Mouse (Mus musculus) heart, adult 2 months (tissue): ENCODE data around the gene Iqsec3. TPM values are rescaled to one million over a fixed set of nuclear protein-coding genes. Genes with fewer than 3 reads are reported as not detected.

ENCODE experiments used
- DNase-seq, 2 experiments: peaks; one replicate each; pipeline ENCODE4 v3.0.0; 2021
- H3K27ac ChIP-seq: fragments of 200-600 bp; 2 replicates; pipeline ENCODE4 v1.8.1; 2022
- H3K27me3 ChIP-seq: fragments of 200-500 bp; 2 replicates; pipeline ENCODE4 v1.6.1; 2012; ENCODE audit warnings: mild to moderate bottlenecking, low read length, inconsistent platforms, mixed read lengths; ENCODE audit not compliant: control insufficient read depth, insufficient read depth
- H3K36me3 ChIP-seq: fragments of 200-500 bp; 2 replicates; pipeline ENCODE4 v1.6.1; 2012; ENCODE audit warnings: low read length, inconsistent platforms; ENCODE audit not compliant: control insufficient read depth, insufficient read depth
- H3K4me1 ChIP-seq: fragments of 200-500 bp; 2 replicates; pipeline ENCODE4 v1.6.1; 2011; ENCODE audit warnings: low read length; ENCODE audit not compliant: control insufficient read depth, insufficient read depth
- H3K4me3 ChIP-seq: fragments of 200-600 bp; 2 replicates; pipeline ENCODE4 v1.8.1; 2022
- H3K79me2 ChIP-seq: fragments of 200-500 bp; replicated peaks from 2 replicates; pipeline ENCODE4 v1.6.1; 2012; ENCODE audit warnings: mild to moderate bottlenecking, inconsistent platforms, low read length, moderate library complexity, mixed read lengths; ENCODE audit not compliant: control insufficient read depth, insufficient read depth
- H3K9ac ChIP-seq: fragments of 200-500 bp; 2 replicates; pipeline ENCODE4 v1.6.1; 2012; ENCODE audit warnings: low read depth, mild to moderate bottlenecking, control low read depth, inconsistent platforms, low read length, mixed read lengths
- CTCF ChIP-seq: fragments of 200-600 bp; IDR thresholded peaks from 2 replicates; pipeline ENCODE4 v1.8.1; 2022; ENCODE audit warnings: antibody characterized with exemption, mild to moderate bottlenecking, moderate library complexity
- EP300 ChIP-seq: fragments of 200-500 bp; IDR thresholded peaks from 2 replicates; pipeline ENCODE4 v1.6.1; 2011; ENCODE audit warnings: low read depth, low read length, control low read depth; ENCODE audit not compliant: insufficient read depth
- POLR2A ChIP-seq: fragments of 200-500 bp; IDR thresholded peaks from 2 replicates; pipeline ENCODE4 v1.6.1; 2011; ENCODE audit warnings: mild to moderate bottlenecking, low read depth, low read length, control low read depth; ENCODE audit not compliant: insufficient read depth
- whole genome bisulfite sequencing: fragments of 180-500 bp; shearing (Covaris S2); methylation state at CpG from one replicate; pipeline ENCODE4 v1.1.7; 2018; 5-methylcytosine and 5-hydroxymethylcytosine counted together
- intact Hi-C: fragments of 180-260 bp; cut with DNase I; formaldehyde crosslinking; loops from one replicate; pipeline ENCODE4 v1.15.1; 2025
- polyA plus RNA-seq: library from polyadenylated mRNA; depleted of rRNA; stranded (reverse); fragments of >200 nt; gene quantifications from 2 replicates; pipeline ENCODE4 v1.2.3, GENCODE M21; 2012
- total RNA-seq, 2 experiments: library from RNA; stranded (reverse); gene quantifications; 2 replicates each; pipeline ENCODE4 v1.2.3; 2021

The Iqsec3 gene
- total and polyA plus RNA-seq, 3 experiments = 0.47 to 0.50 (median 0.48) TPM

DNA sequence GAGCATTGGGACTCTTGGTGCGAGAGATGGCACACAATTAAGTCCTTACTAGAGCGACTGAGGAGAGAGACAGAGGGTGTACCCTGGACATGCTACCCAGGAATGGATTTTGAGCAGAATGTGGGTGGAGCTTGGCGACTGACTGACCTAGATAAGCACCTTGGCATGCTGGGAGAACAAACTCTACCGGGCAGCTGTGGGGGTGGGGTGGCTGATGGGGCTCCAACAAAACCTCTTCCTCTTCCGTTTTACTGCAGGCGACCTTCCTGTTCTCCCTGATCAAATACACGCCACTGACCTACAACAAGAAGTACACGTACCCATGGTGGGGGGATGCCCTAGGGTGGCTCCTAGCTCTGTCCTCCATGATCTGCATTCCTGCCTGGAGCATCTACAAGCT, 136.9 kb downstream of the Iqsec3 start:
- no peaks in the 10 kb centered on the region for H3K27me3 ChIP-seq
- no peak overlapping the region for H3K27ac ChIP-seq
- no peak overlapping the region for H3K9ac ChIP-seq
- H3K36me3 ChIP-seq = no peaks in the 10 kb centered on the region
- no peaks in the 10 kb centered on the region for H3K4me1 ChIP-seq
- DNase-seq = no peak
- intact Hi-C loops = loop anchor here (5.0 kb wide), 2 partner anchors 64 to 136 kb away; partner anchors contain the start of gene Iqsec3
- H3K4me3 ChIP-seq = no peak overlapping the region
- TF ChIP-seq CTCF (no peak), EP300 (no peak), POLR2A (no peak)
- H3K79me2 ChIP-seq = no peaks in the 10 kb centered on the region
- WGBS = 35% methylated on average over 8 of the region's 8 CpGs

DNA sequence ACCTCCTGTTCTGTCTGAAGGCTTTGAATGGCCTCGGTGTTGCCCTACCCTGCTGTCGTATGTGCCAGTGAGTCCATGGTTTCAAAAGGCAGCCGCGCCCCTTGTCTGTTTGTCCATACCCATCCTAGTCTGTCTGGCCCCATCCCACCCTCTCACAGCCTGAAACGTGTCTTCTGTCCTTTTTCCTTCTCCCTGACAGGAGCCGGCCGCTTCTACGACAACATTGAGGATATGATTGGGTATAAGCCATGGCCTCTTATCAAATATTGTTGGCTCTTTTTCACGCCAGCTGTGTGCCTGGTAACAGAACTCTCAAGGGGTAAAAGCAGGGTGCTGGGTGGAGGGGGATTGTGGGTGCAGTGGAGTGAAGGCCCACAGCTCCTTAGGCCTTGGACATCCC, 137.6 kb downstream of the Iqsec3 start:
- H3K4me3 ChIP-seq = no peak overlapping the region
- TF ChIP-seq CTCF = no peak
- TF ChIP-seq EP300 = no peak
- TF ChIP-seq POLR2A = no peak
- no peak overlapping the region for H3K27ac ChIP-seq
- no peak overlapping the region for H3K9ac ChIP-seq
- no peaks in the 10 kb centered on the region for H3K27me3 ChIP-seq
- 76% methylated on average over 9 of the region's 9 CpGs for whole genome bisulfite sequencing
- no peak for DNase-seq
- H3K36me3 ChIP-seq = no peaks in the 10 kb centered on the region
- no peaks in the 10 kb centered on the region for H3K4me1 ChIP-seq
- H3K79me2 ChIP-seq = no peaks in the 10 kb centered on the region
- intact Hi-C loops = loop anchor here (5.0 kb wide), 2 partner anchors 64 to 136 kb away; partner anchors contain the start of gene Iqsec3

DNA sequence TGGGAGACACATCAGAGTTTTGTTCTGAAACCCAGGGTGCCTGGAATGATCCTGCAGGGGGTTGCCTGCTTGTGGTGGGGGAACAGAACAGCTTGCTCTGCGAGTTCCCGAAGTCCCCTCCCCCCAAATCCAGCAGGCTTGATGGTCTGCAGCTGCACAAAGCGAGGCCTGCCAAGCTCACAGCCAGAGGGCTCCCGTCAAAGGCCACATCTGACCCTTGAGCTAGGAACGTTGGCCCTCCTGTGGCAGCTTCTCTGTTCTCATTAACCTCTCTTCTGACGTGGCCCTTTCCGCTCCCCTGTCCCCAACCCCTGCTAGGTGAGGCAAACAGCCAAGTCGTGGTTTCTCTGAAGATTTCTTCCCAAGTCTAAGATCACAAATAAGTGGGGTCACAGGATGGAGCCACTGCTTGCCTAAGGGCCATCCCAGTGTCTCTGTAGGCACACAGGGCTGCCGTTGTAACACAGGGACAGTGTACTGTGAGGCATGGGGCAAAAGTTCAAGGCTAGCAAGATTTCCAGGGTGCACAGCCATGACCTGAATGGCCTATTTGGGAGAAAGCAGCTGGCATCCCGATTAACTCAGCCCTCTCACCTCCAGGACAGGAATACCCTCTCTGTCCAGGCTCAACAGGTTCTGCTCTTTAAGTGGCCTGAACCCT, 143.5 kb downstream of the Iqsec3 start:
- H3K9ac ChIP-seq = no peak overlapping the region

DNA sequence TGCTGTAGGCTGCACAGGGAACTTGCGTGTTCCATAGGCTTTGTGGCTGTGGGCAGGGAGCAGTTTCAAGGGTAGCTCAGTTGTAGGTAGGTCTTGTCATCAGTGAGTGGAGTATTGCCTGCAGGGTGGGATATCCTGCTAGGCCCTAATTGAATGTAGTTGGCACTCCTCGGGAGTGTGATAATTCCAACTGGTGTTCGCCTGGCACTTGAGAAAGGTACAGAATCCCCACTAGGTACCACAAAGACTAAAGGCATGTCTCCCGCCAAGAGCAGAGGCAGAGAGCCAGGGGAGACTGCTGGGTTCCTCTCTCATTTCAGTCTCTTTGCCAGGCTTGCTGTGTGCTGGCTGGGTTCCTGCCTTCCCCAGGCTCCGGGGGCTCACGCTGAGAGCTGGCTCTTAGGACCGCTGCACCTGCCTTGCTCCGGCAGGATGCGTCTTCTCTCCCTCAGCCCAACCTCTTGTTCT, 145.0 kb downstream of the Iqsec3 start:
- peak in 1 of 2 experiments; percentile 24 for DNase-seq
- H3K4me1 ChIP-seq = peaks cover 4% of the 10 kb centered on the region; the same call in 1 of the 2 replicates
- 54% methylated on average over 9 of the region's 9 CpGs for WGBS
- H3K27me3 ChIP-seq = no peaks in the 10 kb centered on the region
- TF ChIP-seq EP300 (no peak), CTCF (no peak), POLR2A (no peak)
- no peak overlapping the region for H3K4me3 ChIP-seq
- no peaks in the 10 kb centered on the region for H3K79me2 ChIP-seq
- H3K9ac ChIP-seq = no peak overlapping the region
- intact Hi-C loops = no loop called here
- H3K36me3 ChIP-seq = no peaks in the 10 kb centered on the region
- no peak overlapping the region for H3K27ac ChIP-seq

More for the DNA sequence above, 143.5 kb downstream of the Iqsec3 start:
- 33% methylated on average over 10 of the region's 10 CpGs for WGBS
- DNase-seq = no peak
- Histone ChIP-seq H3K4me1 (peaks cover 4% of the 10 kb centered on the region; the same call in 1 of the 2 replicates), H3K27ac (no peak overlapping the region), H3K79me2 (no peaks in the 10 kb centered on the region), H3K27me3 (no peaks in the 10 kb centered on the region), H3K4me3 (no peak overlapping the region), H3K36me3 (no peaks in the 10 kb centered on the region)
- intact Hi-C loops = no loop called here
- no peak for TF ChIP-seq EP300
- no peak for TF ChIP-seq POLR2A
- TF ChIP-seq CTCF = no peak

DNA sequence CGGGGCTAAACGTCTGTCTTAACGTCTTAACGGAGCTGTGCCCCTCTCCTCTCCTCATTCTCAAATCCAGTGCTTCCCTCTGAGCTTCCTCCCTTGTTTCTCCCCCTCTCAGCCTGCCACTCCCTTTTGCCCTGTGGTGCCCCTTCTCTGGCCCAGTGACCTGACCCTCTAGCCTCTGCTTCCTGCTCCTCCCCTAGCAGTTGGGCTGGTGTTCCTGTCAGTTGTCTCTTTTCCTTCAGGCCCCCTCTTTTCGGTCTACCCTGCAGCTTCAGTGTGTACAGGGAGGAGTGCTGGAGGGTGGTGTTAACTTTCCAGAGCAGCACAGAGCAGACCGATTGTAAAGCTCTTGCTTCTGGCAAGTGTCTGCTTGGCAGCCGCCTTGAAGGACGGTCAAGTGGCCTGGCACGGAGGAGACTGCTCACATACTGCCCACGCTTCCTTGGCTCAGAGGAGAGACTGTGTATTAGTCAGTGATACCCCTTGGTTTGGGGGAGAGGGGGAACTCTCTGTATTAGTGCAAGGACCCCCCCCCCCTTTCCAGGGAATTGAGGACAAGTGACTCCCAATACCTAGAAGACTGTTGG, 146.9 kb downstream of the Iqsec3 start:
- peak; percentile 48 to 63 for DNase-seq
- H3K36me3 ChIP-seq = no peaks in the 10 kb centered on the region
- no peaks in the 10 kb centered on the region for H3K27me3 ChIP-seq
- H3K9ac ChIP-seq = peak overlapping the region; percentile 32; the same call in 1 of the 2 replicates
- intact Hi-C loops = no loop called here
- H3K4me1 ChIP-seq = peaks cover 4% of the 10 kb centered on the region; the same call in 1 of the 2 replicates
- no peaks in the 10 kb centered on the region for H3K79me2 ChIP-seq
- 31% methylated on average over 10 of the region's 10 CpGs for WGBS
- no peak overlapping the region for H3K4me3 ChIP-seq
- TF ChIP-seq POLR2A (no peak), EP300 (no peak), CTCF (no peak)
- H3K27ac ChIP-seq = peak overlapping the region; percentile 26; the same call in 1 of the 2 replicates

- Histone ChIP-seq H3K36me3 (no peaks in the 10 kb centered on the region), H3K27me3 (no peaks in the 10 kb centered on the region), H3K79me2 (no peaks in the 10 kb centered on the region), H3K4me1 (peaks cover 4% of the 10 kb centered on the region; the same call in 1 of the 2 replicates), H3K4me3 (no peak overlapping the region), H3K27ac (no peak overlapping the region), H3K9ac (no peak overlapping the region)
- 71% methylated on average over 9 of the region's 9 CpGs for WGBS
- TF ChIP-seq CTCF (no peak), POLR2A (no peak), EP300 (no peak)
- intact Hi-C loops = no loop called here
- peak in 1 of 2 experiments; percentile 18 for DNase-seq
Observed at GRCm38 (mm10) chr6:121325740-121326139, 147.7 kb downstream of the Iqsec3 start.
